In the genomic region with DNA sequence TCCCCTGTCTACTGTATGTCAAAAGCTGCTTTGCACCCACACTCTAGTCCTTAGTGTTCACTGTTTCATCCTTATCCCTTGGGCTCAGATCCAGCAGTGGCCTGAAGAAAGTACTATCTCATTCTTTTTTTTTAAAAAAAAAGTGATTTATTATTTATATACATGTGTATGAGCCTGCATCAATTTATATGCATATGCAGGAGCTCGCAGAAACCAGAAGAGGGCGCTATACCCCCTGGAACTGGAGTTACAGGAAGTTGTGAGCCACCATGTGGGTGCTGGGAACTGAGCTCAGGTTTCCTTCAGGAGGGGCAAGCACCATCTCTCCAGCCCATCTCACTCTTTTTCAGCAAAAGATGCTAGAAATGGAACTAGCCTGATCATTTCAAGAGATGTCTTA, we compare ENCODE assay signal across 20 mouse cellular contexts.
DNase-seq lines count a peak whose midpoint lies in the region; ATAC-seq and TF ChIP-seq lines count a peak whose summit lies in the region.
"Had no signal": no experiment of that assay in that cellular context is flagged by ENCODE, and none has a peak within 500 bp of the region (broad histone marks: within the 10 kb centered on the region; RNA-seq: fewer than 3 reads in every experiment).

No protein-coding gene starts in this region.

- H3K36me3 ChIP-seq in heart, adult 2 months (ENCODE audit: control insufficient read depth, insufficient read depth, low read length), result no peaks in the 10 kb centered on the region
- no peaks in the 10 kb centered on the region for H3K36me3 ChIP-seq in midbrain, postnatal 0 days (ENCODE audit: insufficient read depth, low read length)
- no peaks in the 10 kb centered on the region for H3K36me3 ChIP-seq in midbrain, embryonic 15.5 days (replicated peaks)
- H3K36me3 ChIP-seq: embryonic facial prominence, embryonic 15.5 days; forebrain, embryonic 10.5 days; heart, embryonic 10.5 days; hindbrain, embryonic 15.5 days; midbrain, embryonic 12.5 days had no signal

- H3K4me3 ChIP-seq in heart, adult 2 months, result no peak overlapping the region
- H3K4me3 ChIP-seq in midbrain, postnatal 0 days (ENCODE audit: low read depth, low read length), result no peak overlapping the region
- H3K4me3 ChIP-seq in midbrain, embryonic 15.5 days, result no peak overlapping the region
- H3K4me3 ChIP-seq: embryonic facial prominence, embryonic 15.5 days; forebrain, embryonic 10.5 days; heart, embryonic 10.5 days; hindbrain, embryonic 15.5 days; midbrain, embryonic 12.5 days had no signal

- H3K79me2 ChIP-seq in heart, adult 2 months (replicated peaks; ENCODE audit: control insufficient read depth, insufficient read depth, low read length), result no peaks in the 10 kb centered on the region

- no peaks in the 10 kb centered on the region for H3K9me3 ChIP-seq in midbrain, postnatal 0 days (ENCODE audit: low read length)
- H3K9me3 ChIP-seq in midbrain, embryonic 15.5 days, result no peaks in the 10 kb centered on the region
- H3K9me3 ChIP-seq: embryonic facial prominence, embryonic 15.5 days; forebrain, embryonic 10.5 days; heart, embryonic 10.5 days; hindbrain, embryonic 15.5 days; midbrain, embryonic 12.5 days had no signal

- intact Hi-C loops in heart, adult 2 months (cut with DNase I), result no loop called here
- intact Hi-C loops in heart, postnatal 14 days (cut with DNase I), result no loop called here

- no peak overlapping the region for H3K4me2 ChIP-seq in midbrain, postnatal 0 days (ENCODE audit: low read depth, low read length, poor library complexity, severe bottlenecking)
- no peak overlapping the region for H3K4me2 ChIP-seq in midbrain, embryonic 15.5 days
- H3K4me2 ChIP-seq: embryonic facial prominence, embryonic 15.5 days; hindbrain, embryonic 15.5 days; midbrain, embryonic 12.5 days had no signal

- no peak for TF ChIP-seq EP300 in heart, adult 2 months (IDR thresholded peaks at IDR 0.05; ENCODE audit: insufficient read depth, low read depth, low read length)

- DNase-seq in heart, adult 2 months, result no peak
- DNase-seq in heart, postnatal 14 days, result no peak
- no peak for DNase-seq in midbrain, postnatal 0 days (ENCODE audit: low spot score)
- DNase-seq in T-cell, adult 2 months (ENCODE audit: low spot score), result peak; percentile 10
- DNase-seq in ovary, adult 18-20 months (ENCODE audit: low spot score), result no peak
- no peak for DNase-seq in right cerebral cortex, postnatal 25 days
- DNase-seq: B cell, adult 2 months; cerebellum, adult 9-11 months; gastrocnemius, postnatal 14 days; kidney, adult 2 months; kidney, postnatal 36 days; right cerebral cortex, adult 18-20 months; spleen, adult 18-20 months; thymus, postnatal 25 days had no signal

- TF ChIP-seq POLR2A in heart, adult 2 months (IDR thresholded peaks at IDR 0.05; ENCODE audit: insufficient read depth, low read depth, low read length), result no peak

- no peak for ATAC-seq in midbrain, postnatal 0 days (ENCODE audit: low FRiP score)
- no peak for ATAC-seq in midbrain, embryonic 15.5 days (replicated peaks)

- no peak overlapping the region for H3K27ac ChIP-seq in heart, adult 2 months
- H3K27ac ChIP-seq in midbrain, postnatal 0 days (ENCODE audit: low read depth, low read length), result no peak overlapping the region
- no peak overlapping the region for H3K27ac ChIP-seq in midbrain, embryonic 15.5 days
- H3K27ac ChIP-seq: embryonic facial prominence, embryonic 15.5 days; forebrain, embryonic 10.5 days; heart, embryonic 10.5 days; hindbrain, embryonic 15.5 days; midbrain, embryonic 12.5 days had no signal

- 78% methylated on average over 2 of the region's 2 CpGs for WGBS in heart, adult 2 months
- 72% methylated on average over 2 of the region's 2 CpGs for WGBS in midbrain, postnatal 0 days
- 81% methylated on average over 2 of the region's 2 CpGs for WGBS in midbrain, embryonic 15.5 days

- 0 out of 2 replicates have a peak, but pooled peaks have one; percentile 2 for TF ChIP-seq CTCF in heart, adult 2 months (IDR thresholded peaks at IDR 0.05)
- 0 out of 2 replicates have a peak, but pooled peaks have one; percentile 13 for TF ChIP-seq CTCF in midbrain, postnatal 0 days (IDR thresholded peaks at IDR 0.05)

- peaks cover 3% of the 10 kb centered on the region; the same call in 1 of the 2 replicates for H3K27me3 ChIP-seq in heart, adult 2 months (ENCODE audit: control insufficient read depth, insufficient read depth, low read length)
- peaks cover 5% of the 10 kb centered on the region; the same call in 1 of the 2 replicates for H3K27me3 ChIP-seq in midbrain, postnatal 0 days (ENCODE audit: insufficient read depth, low read length)
- H3K27me3 ChIP-seq in midbrain, embryonic 15.5 days (replicated peaks), result peaks cover 5% of the 10 kb centered on the region
- H3K27me3 ChIP-seq: hindbrain, embryonic 15.5 days had no signal

- H3K4me1 ChIP-seq in heart, adult 2 months (ENCODE audit: control insufficient read depth, insufficient read depth, low read length), result no peaks in the 10 kb centered on the region; the same call in 1 of the 2 replicates
- no peaks in the 10 kb centered on the region for H3K4me1 ChIP-seq in midbrain, postnatal 0 days (ENCODE audit: insufficient read depth, low read length)
- no peaks in the 10 kb centered on the region for H3K4me1 ChIP-seq in midbrain, embryonic 15.5 days
- H3K4me1 ChIP-seq: embryonic facial prominence, embryonic 15.5 days; forebrain, embryonic 10.5 days; heart, embryonic 10.5 days; midbrain, embryonic 12.5 days had no signal

- no peak overlapping the region for H3K9ac ChIP-seq in heart, adult 2 months (ENCODE audit: low read depth, low read length)
- no peak overlapping the region for H3K9ac ChIP-seq in midbrain, postnatal 0 days (replicated peaks; ENCODE audit: low read length, poor library complexity, severe bottlenecking)
- H3K9ac ChIP-seq in midbrain, embryonic 15.5 days, result no peak overlapping the region
- H3K9ac ChIP-seq: embryonic facial prominence, embryonic 15.5 days; hindbrain, embryonic 15.5 days; midbrain, embryonic 12.5 days had no signal
